Mouse (Mus musculus): ENCODE data around the gene Cope.

Cope gene

DNA sequence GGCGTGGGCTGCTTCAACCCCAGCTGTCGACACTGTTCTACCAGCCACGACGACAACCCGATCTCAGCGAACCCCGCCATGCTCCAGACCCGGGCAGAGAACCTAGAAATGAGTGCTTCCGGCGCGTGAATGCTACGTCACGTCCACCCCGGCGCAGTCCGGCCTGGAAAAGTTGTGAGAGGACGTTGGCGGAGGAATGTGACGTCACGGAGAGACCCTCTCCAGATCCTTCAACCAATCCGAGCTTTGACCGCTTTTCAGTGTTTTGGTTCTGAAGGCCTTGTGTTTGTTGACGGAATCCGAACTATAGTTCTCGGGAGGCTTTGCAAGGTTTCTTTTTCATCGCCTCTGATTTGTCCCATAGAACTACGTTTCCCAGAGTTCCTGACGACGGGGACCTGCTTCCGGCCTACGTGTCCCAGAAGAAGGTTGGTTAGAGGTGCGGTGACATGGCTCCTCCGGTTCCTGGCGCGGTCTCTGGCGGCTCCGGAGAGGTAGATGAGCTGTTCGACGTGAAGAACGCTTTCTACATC, at the start of gene Cope, which contains the start of gene Ddx49:
Cope (plus strand) TSS at position 161 of the 533 bp plus-strand sequence.
Ddx49 (minus strand) TSS at position 132 of the 533 bp plus-strand sequence.
- DNase-seq (ENCODE audit: inconsistent ontology term) = peak; percentile 95

DNA sequence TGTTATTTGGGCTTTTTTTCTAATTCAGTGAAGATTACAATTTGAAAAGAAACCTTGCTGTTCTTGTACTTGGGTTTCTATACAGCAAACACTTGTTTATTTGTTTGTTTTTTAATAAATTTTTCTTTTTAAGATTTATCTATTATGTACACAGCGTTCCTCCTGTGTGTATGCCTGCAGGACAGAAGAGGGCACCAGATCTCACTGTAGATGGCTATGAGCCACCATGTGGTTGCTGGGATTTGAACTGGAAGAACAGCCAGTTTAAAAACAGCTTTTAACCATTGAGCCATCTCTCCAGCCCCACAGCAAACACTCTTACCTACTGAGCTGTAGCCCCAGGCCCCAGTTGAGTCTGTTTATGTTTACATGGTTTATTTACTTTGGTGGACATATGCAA, 47.7 kb upstream of the Cope start:
- no peak for DNase-seq (ENCODE audit: inconsistent ontology term)

DNA sequence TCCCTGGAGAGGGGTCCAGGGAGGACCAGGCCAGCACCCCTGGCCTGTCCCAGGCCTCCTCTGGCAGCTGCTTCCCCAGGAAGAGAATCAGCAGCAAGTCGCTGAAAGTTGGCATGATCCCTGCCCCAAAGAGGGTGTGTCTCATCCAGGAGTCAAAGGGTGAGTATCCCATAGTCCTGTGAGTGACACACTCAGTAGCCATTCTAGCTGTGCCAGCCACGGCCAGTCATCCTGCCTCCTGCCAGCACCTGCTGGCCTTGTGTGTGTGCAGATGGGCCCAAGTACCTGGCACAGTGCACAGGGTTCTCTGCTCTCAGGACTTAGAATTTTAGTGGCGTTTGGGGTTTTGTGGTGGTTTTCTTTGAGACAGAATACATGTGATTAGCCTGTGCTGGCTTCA, 44.9 kb upstream of the Cope start:
- DNase-seq (ENCODE audit: inconsistent ontology term) = no peak

DNA sequence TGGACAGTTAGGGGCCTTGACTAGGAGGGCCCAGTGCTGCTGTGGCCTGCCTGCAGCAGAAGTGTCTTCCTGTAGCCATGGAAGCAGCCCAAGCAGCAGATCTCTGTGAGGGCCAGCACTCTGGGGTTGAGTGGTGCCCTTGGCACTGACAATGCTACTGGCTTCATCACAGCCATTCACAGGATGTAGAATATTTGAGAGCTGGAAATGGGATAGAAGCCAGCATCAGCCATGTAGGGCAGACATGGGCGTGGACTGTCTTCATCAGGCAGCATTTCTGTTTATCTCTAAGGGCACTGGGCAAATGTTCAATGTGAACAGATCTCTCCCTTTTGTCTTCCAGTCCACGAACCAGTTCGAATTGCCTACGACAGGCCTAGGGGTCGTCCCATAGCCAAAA, 43.7 kb upstream of the Cope start:
- peak; percentile 66 for DNase-seq (ENCODE audit: inconsistent ontology term)

DNA sequence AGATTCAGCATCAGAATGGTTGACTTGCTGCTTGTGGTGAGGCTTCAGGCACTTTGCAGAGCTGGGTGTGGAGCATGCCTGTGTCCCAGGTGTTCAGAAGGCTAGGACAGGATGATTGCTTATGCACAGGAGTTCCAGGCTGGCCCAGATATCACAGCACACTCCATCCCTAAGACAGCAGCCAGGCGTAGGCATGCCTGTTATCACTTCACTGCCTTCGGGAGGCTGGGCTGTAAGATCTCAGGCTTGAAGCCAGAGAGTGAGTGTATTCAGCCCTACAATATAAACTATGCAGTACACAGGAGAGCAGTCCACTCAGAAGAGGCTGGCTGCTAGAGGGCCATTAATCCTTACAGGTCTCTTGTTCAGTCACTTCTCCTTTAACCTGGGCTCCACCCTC, 43.3 kb upstream of the Cope start:
- DNase-seq (ENCODE audit: inconsistent ontology term) = no peak

DNA sequence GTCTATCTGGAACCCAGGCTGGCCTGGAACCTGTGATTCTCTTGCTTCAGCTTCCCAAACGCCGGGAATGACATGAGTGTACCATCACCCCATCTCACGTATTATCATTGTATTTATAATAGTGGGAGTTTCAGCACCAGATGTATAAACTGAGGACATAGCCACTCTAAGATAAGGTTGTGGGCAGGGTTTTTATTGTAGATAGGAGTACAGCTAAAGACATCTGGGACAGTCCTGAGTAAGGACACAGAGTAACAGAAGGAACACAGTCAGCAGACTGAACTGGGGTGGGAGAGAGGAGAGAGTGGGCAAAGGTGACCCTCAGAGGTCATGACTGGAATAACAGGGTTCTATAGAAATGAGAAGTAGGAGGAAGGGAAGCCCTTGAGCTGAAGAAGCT, 34.6 kb upstream of the Cope start:
- no peak for DNase-seq (ENCODE audit: inconsistent ontology term)

DNA sequence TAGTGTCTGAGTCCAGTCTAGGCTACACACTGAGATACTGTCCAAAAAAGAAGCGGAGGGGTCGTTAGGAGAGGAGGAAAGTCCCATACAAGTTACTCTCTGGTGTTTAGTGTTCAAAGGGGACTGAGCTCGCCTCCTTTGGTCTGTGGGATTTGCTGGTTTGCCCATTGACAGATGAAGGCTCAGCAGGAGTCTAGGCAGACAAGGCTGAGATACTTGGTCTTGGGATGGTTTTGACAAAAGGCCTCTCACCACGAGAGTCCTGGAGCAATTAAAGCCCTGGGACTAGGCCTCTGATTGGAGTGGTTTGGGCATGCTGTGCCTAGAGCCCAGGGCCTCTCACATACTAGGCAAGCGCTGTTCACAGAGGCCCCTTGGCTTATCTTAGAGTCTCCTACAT, 34.0 kb upstream of the Cope start:
- no peak for DNase-seq (ENCODE audit: inconsistent ontology term)

DNA sequence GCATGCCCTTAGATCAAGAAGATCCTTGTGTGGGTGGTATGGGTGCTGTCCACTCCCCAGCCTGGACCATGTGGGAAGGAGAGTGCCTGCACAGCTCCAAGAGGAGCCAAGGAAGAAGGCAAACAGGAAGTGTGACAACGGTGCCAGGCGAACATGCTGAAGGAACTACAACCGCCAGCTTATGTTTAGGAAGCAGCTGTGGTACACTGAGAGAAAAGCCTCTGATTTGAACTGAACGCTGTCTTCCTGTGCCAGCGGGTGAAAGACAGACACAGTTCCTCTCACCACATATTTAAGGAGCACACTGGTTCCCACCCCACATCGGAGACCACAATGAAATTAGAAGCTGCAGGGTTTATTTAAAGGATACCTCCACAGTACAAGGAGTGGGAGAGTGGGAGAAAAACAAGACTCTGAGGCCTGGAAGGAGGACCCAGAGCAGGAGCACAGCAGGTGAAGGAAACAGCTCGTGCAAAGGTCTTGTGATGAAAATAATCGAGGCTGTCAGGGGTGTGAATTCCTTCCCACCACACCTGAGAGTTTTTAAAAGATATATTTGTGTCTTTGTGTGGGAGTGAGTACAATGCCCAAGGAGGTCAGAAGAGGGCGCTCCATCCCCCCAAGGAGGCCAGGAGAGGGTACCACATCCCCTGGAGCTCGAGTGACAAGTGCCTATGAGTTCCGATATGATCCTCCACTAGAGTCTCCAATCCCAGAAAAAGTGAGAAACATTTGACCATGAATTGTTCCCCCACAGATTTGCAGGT, 33.3 kb upstream of the Cope start:
- DNase-seq (ENCODE audit: inconsistent ontology term) = no peak

DNA sequence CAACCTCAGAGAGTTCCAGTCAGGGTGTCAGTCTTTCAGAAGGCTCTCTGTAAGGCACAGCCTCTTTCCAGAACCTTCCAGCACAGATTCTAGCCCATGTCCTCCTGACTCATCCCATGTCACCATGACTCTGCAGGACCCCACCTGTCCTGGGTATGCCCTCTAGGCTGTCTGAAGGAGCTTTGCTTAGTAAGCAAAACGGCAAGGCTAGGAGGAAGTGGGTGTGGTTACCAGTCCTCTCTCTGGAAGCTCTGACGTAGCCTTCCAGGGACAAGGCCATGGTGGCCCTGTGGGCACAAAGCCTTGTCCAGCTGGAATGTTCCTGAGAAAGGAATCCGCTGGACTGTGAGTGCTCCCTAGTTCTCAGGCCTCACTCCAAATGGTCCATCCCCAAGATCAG, 29.4 kb upstream of the Cope start:
- DNase-seq (ENCODE audit: inconsistent ontology term) = peak; percentile 26

DNA sequence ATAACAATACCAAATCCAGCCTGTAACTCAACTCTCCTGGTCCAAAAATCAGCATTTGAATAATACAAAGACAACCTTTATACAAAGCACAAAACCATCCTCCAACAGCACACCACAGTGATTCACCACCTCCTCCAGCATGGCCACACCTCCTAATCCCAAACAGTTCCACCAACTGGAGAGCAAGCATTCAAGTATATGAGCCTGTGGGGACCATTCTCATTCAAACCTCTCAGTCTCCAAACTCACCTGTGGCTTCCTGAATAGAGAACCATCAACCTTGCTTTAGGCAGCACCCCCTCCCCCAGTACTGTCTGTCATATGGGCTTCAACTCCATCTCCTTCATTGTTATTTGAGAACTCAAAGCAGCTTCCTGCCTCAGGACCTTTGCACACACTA, 28.0 kb upstream of the Cope start:
- no peak for DNase-seq (ENCODE audit: inconsistent ontology term)

DNA sequence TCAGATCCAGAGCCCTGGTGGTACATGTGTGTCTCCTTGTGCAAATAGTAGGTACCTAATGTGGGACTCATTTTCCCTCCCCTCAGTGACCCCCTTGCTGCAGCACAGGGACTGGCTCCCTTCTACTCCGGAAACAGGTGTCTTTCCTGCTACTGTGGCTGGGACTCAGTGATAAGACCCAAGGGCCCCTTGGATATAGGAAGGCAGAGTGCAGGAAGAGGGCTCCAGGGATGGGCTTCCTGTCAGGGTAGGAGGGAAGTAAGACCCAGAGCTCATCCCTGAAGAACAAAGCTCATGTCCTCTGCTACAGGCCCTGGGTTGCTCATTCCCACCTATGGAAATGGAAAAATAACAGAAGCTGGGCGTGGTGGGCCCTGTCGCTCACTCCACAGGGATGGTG, 25.8 kb upstream of the Cope start:
- DNase-seq (ENCODE audit: inconsistent ontology term) = no peak

DNA sequence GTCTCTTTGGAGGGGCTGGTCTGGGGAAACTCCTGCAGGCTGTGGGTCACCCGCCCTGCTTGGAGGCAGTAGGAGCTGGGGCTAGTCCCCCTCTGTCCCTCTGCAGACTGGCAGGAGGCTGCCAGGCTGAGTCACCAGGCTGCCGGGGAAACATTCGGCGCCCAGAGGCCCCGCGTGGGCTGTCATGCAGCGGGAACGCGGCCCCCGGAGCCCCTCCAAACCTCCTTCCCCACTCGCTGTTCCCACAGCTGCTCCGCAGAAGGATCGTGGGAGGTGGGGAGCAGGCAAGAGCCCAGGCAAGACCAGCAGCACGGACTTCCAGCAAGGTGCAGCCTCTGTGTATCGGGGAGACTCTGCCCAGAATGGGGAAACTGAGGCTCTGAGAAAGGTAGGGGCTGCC, 24.1 kb upstream of the Cope start:
- DNase-seq (ENCODE audit: inconsistent ontology term) = no peak

DNA sequence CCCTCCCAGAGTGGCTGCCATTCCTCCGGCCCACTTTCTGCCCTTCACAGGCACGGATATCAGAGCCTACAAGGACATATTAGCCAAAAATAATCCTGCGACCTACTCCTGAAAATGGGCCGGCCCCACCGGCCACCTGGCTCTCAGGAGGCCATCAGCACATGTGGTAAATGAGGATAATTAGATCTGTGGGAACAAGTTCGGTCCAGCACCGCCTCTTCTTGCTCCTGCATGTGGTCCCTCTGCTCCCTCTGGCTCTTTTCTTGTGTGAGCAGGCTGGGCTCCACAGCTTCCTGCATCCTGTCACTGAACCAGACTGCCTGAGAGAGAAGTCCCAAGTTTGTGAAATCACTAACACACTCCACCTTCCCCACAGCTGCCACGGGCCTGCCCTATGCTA, 23.1 kb upstream of the Cope start:
- no peak for DNase-seq (ENCODE audit: inconsistent ontology term)

DNA sequence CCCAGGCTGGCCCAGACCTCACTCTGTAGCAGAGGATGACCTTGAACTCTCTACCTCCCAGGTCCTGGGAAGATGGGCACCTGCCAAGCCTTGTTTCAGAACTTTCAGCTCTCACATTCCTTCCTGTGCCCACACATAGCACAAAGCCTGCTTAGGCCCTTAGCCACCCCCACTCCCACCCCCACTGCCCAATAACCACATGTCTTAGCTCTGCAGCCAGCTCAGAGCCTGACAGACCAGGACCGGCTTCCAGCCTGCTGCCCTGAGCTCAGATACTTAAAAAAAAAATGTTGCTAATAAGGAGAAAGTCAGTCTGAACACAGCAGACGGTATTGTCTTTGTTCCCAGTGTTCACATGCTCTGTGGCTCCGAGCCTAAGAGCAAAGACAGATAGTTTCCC, 21.3 kb upstream of the Cope start:
- DNase-seq (ENCODE audit: inconsistent ontology term) = peak; percentile 85

DNA sequence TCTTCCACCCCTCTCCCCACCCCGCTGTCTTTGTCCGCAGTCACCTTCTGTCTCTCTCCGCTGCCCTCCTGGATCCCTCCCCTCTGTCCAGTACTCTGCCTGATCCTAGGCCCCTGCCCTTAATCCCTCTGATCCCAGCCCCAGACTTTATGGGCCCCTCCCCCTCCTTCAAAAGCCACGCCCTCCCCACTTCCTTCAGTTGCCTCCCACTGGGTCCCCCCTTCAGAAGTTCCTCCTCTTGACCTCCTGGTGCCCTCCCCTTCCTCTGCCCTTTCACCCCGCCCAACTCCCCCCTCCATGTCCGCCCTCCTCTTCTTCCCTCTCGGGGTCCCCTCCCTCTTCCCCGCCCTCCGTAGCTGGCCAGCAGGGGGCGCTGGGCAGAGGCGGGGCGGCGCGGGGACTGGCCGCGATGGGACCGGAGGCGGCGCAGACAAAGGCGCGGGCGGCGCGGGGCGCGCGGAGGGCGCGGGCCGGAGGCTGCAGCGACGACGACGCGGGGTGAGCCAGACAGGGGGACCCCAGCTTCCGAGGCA, 19.6 kb upstream of the Cope start, which contains the start of gene Homer3:
Homer3 (plus strand) TSS at position 225 of the 533 bp plus-strand sequence.
- peak; percentile 96 for DNase-seq (ENCODE audit: inconsistent ontology term)

DNA sequence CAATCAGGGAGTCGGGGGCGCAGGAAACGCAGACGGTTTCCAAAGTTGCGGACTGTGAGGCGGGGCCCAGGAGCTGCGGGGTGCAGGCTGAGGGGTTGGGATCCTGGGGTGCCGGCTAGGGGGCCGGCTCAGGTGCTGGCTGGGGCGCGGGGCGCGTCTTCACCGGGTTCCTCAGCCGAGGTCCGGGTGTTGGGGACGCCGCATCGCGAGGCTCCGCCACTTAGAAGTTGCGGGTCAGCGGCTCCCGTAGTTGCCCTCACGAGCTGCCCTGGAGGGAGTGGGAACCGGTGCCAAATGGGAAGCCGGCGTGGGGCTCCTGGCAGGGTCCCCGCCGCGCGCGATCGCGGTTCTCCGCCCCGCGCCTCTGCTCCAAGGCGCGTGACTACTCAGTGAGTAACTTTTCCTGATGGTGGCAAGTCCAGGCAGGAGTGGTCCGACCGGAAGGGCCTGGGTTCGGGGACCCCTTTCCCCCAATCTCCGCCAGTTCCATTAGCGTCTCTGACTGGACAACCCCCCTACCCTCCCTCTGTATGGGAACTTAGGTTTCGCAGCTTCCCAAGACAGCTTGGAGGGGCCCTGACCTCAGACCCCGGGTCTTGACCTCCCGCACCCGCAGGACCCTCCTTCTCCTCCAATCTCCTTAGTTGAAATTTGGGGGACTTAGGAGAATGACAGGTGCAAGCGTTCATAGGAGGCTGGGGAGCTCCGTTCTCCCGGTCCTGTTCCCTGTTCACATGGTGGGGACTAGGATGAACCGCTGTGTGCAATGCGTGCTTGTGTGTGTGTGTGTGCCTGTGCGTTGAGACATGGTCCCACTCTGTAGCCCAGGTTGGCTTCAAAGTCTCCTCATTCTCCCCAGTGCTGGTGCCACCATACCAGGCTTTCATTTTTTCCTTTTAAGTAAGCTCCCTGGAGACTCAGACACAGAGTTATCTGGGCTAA, 18.9 kb upstream of the Cope start:
- DNase-seq (ENCODE audit: inconsistent ontology term) = peak; percentile 57

DNA sequence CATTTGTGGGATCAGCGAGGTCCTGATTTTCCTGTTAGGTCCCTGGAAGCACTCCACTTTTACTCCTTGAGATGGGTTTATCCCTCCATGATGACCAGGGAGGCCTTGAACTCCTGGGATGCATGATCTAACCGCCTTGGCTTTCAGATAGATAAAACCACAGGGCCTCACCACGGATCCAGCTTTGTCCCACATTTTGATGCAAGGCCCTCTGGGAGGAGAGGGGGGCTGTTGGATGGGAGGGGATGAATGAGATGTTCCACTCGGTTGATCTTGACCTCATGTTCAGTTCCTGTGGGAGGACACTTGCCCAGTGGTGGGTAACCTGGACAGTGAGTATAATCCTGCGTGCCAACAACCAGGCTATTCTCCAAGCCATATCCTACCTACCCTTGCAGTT, 17.9 kb upstream of the Cope start:
- no peak for DNase-seq (ENCODE audit: inconsistent ontology term)

DNA sequence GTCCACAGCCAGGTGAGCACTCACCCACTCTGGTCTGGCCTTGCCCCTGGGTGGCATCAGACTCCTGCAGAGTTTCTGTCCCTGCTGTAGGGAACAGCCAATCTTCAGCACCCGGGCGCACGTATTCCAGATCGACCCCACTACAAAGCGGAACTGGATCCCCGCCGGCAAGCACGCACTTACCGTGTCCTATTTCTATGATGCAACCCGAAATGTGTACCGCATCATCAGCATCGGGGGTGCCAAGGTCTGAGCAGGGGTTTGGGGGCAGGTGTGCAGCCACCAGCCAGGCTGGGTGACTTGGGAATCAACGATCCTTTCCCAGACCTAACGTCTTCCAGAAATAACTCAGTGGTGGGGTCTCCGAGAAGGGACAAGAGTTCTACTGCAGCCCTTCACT, 17.0 kb upstream of the Cope start:
- DNase-seq (ENCODE audit: inconsistent ontology term) = no peak

DNA sequence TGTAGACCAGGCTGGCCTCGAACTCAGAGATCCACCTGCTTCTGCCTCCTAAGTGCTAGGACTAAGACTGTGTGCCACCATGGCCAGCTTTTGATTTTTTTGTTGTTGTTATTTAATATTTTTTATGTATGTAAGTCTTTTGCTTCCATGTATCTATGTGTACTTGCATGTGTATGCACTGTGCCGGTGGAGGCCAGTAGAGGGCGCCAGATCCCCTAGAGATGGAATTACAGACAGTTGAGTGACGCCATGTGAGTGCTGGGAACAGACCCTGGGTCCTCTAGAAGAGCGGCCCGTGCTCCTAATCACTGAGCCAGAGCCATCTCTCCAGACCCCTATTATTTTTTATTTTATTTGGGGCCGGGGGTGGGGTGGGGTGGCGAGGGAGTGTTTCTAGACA, 15.6 kb upstream of the Cope start:
- no peak for DNase-seq (ENCODE audit: inconsistent ontology term)

DNA sequence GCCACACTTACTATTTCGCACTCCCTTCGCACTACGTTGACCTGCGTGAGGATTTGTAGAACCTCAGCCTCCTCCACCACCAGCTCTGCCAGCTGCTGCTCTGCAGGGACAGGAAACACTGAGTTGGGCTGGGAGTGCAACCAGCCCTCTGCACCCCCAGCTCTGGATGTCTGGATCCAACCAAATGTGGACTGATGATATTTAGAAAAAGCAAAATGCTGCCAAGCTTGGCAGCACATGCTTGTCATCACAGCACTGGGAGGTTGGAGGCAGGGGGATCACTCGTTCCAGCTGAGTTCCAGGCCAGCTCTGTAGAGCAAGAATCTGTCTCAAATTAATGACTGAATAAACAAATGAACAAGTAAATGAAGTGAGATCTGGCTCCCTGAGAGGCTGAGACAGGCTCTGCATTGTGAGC, 8.3 kb upstream of the Cope start:
- DNase-seq (ENCODE audit: inconsistent ontology term) = no peak

DNA sequence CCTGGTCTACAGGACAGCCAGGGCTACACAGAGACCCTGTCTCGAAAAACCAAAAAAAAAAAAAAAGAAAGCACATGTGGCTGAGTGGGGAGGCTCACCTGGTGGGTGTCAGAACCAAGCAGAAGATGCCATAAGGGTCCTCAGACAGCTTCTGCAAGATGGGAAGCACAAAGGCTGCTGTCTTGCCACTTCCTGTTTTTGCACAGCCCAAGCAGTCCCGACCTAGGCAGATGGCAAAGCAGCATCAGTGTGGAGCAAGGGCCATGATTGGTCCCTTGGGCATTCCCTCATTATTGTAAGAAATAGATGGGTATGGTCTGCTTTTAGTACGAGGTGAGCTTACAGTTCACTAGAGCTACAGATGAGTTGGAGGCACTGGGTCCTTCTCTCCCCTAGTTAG, 1.4 kb upstream of the Cope start:
- no peak for DNase-seq (ENCODE audit: inconsistent ontology term)

DNA sequence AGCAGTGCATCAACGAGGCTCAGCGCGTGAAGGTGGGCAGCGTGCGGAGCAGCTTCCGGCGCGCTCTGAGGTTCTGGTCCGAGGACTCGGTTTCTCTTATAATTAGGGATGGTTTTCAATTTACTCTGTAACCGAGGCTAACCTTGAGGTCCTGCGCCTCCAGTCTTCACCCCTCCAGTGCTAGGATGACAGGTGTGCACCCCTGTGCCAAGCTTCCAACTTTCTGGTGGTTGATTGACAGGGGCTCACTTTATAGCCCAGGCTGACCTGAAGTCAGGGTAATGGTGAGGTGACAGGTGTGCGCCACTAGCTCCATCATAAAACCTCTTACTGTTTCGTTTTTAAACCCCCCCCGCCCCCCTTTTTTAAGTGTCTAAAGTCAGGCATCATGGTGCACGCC, 583 bp downstream of the Cope start:
- DNase-seq (ENCODE audit: inconsistent ontology term) = no peak
